Mouse (Mus musculus) right cerebral cortex, adult 2 months (tissue): ENCODE results near the gene Sim2.
A peak's percentile ranks its signal among the peaks of the same experiment; 100 is the strongest.

ENCODE experiments used
- DNase-seq, 2 experiments: peaks; one replicate each; pipeline ENCODE4 v3.0.0; 2021 to 2022; ENCODE audit warnings: low spot score in 2 of 2

Gene Sim2

DNA sequence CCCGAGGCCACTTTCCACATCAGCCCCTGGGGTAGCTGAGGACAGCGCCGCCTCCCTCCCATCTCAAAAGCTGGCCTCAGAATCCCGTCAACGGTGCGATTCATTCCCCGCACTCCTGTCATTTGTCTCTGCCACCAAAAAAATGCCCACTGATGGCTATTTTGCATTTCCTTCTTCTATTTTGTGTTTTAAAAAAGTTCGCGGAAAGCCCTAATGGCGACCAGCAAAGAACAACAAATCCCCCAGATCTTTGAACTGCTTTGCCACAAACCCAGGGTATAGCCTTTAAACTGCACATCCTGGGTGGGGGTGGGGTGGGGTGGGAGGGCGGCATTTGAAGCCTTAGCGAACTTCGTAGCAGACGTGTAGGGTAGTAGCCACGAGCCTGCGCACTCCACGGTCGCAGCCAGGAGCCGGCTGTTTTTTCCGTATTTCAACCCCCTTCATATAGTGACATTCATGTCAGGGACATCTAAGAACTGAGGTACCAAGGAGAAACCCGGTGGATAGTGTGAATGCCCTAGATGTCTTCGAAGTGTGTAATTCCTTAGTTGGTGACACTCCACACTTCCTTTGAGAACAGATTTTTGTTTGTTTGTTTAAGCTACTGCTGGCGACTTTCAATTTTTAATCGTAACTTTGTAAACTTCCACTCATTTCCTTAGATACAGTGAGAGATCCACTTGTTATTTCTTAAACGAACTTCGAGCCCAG is 10.5 kb downstream of the Sim2 start:
- no peak for DNase-seq

DNA sequence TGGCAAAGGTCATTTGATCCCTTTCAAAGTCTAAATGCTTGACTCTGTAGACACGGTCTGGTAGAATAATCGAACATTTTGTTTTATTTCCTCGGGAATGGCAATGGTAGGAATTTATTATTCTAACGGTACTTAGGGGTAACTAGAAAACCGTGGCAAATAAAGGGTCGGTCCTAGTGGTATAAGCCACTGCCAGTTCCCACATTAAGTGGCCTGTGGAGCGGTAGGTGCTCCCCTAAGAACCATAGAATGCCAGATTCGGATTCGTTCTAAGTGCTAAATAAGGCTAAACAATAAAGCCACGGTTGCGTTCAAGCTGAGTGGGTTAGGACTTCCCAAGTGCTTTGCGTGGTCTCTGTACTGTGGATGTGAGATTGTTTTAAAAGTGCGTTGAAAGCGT is 11.7 kb downstream of the Sim2 start:
- DNase-seq = no peak

DNA sequence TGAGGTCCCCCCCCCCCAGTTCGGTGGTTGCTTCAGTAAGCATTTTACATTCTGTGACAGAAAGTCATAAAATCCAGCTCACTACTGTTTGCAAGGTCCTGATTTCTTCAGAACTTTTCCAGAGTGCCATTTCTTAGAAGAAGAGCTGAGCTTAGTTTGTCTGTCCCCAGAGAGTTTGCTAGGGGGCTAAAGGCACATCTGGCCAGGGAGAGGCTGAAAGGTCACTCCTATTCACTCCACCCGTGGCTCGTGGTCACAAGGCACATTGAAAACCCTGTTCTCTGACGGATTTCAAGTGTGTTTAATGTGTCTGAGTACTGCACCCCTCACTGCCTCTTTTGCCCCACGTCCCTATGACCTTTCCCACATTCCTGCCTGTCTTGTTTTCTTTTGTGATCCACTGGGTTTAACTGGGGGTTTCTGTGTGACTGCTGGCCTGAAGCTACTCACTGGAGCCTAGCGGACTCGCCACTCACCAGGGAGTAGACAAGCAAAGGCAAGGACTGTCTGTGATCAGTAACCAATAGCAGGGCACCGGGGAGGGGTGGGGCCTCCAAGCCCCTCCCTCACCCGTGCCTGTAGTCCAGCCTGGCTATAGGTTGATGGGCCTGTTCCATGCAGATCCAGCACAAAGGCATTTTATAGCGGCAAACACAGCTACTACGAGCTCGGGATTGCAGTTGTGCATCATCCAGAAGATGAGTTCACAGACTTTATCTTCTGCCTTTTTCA is 13.2 kb downstream of the Sim2 start:
- no peak for DNase-seq

DNA sequence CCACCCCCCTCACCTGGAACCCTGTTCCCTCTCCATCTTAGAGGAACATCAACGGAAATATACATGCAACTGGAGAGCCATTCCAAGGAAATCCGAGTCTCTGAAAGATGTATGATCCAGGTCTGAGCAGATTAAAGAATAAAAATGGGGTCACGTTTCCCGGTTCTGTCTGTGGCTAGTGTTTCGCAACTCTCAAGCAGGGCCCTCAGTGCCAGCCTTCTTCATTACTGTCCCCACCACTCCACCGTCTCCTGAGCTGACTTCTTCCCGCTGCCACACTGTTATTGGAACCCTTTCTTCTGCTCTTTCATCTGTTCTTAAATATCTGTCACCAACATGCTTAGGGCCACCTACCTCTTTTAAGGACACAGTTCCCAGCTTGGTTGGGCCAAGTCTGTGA is 28.4 kb downstream of the Sim2 start:
- no peak for DNase-seq

DNA sequence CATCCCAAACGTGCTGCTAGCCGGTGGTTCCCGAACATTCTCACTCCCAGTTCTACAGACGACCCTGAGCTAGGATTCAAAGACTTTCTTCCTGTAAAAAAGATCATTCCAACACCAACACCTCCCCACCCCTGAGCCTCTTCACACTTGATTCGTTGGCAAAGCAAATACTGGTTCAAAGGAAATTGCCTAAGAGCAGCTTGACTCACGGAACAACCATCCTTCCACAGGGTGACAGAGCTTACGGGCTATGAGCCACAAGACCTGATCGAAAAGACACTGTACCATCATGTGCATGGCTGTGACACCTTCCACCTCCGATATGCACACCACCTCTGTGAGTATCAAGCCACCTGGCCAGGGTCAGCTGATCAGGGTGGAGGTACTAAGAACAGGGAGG is 30.0 kb downstream of the Sim2 start:
- no peak for DNase-seq

DNA sequence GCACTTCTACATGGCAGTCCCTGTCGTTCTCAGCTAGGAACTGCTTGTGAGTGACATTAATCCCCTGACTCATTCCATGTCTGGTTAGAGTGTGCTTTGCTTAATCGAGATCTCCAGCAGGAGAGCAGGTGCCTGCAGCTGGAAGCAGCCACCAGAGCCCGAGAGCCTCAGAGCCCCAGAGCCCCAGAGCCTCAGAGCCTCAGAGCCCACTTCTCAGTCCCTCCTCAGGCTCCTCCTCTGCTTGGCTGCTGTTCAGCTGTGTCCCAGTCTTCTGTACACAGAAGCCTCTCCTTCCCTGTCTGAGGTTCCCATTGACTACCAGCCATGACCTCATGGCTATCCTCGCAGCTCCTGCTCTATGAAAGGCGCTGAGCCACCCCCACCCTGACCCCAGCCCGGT is 32.6 kb downstream of the Sim2 start:
- no peak for DNase-seq

DNA sequence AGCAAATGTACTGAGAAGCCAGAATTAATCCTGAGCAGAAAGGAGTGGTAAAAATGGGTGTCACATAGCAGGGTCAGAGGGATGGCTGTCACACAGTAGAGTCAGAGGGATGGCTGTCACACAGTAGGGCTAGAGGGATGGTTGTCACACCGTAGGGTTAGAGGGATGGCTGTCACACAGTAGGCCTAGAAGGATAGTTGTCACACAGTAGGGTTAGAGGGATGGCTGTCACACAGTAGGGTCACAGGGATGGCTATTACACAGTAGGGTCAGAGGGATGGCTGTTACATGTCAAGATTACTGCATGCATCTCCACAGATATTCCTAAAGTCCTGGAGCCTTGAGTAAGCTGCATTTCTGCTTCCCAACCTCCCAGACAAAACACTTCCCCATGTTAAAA is 33.7 kb downstream of the Sim2 start:
- DNase-seq = no peak

DNA sequence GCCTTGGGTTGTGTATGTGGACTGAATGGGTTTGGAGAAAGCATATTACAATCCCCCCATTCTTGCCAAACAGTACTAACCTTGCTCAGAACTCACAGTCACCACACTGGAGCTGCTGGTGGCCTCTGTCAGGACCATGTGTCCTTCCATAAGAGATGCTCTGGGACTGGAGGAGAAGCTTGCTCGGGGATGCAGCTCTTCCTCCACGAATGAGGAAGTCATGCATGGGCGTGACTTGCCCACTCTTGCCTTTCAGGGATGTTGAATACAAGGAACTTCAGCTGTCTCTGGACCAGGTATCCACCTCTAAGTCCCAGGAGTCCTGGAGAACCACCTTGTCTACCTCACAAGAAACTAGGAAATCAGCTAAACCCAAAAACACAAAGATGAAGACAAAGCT is 37.6 kb downstream of the Sim2 start:
- DNase-seq = no peak

DNA sequence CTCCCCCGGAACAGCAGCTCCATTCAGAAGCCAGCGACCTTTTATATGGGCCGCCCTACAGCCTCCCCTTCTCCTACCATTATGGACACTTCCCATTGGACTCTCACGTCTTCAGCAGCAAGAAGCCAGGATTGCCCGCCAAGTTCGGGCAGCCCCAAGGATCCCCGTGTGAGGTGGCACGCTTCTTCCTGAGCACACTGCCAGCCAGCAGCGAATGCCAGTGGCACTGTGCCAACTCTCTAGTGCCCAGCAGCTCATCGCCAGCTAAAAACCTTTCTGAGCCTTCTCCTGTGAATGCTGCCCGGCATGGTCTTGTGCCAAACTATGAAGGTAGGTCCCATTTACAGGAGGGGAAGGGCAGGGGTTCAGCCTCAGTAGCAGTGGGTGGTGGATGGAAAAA is 38.5 kb downstream of the Sim2 start:
- DNase-seq = peak in 1 of 2 experiments; percentile 36

DNA sequence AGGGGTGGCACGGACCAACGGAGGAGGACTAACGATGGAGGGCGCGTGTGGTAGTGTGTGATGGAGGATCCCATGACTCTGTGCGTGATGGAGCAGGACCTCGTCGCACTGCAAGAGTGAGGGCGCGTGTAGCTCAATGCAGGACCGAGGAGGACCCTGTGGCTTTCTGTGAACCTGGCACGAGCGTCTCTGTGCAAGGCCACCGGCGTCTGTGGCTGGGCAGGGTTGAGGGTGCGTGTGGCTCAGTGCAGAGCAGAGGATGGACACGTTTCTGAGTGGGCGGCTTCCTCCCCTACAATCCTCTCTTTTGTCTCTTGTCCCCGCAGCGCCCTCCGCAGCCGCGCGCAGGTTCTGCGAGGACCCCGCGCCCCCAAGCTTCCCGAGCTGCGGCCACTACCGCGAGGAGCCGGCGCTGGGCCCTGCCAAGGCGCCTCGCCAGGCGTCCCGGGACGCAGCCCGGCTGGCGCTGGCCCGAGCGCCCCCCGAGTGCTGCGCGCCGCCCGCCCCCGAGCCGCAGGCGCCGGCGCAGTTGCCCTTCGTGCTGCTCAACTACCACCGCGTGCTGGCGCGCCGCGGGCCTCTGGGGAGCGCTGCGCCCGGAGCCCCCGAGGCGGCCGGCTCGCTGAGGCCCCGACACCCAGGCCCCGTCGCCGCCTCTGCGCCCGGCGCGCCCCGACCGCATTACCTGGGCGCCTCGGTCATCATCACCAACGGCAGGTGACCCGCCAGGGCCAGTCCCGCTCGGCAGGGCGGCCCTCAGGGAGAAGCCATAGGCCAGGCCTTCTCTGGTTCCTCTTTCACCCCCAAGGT is 40.6 kb downstream of the Sim2 start:
- peak in 1 of 2 experiments; percentile 23 for DNase-seq

DNA sequence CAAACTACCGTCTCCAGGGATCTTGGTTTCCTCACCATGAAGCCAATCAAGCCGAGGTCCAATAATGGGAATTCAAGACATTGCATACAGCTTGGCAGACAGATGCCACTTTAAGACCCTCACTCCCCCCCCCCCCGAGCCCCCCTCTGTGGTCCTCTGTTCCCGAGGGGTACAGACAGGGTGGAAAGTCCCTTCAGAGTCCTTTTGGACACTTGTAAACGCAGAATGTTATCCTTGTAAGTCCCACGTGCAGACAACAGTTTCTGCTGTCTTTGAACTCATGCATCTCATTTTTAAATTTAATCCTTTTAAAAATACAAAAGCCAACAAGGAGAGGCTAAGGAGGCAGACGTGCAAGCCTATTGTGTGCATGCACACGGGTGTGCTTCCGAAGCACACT is 41.5 kb downstream of the Sim2 start:
- no peak for DNase-seq

DNA sequence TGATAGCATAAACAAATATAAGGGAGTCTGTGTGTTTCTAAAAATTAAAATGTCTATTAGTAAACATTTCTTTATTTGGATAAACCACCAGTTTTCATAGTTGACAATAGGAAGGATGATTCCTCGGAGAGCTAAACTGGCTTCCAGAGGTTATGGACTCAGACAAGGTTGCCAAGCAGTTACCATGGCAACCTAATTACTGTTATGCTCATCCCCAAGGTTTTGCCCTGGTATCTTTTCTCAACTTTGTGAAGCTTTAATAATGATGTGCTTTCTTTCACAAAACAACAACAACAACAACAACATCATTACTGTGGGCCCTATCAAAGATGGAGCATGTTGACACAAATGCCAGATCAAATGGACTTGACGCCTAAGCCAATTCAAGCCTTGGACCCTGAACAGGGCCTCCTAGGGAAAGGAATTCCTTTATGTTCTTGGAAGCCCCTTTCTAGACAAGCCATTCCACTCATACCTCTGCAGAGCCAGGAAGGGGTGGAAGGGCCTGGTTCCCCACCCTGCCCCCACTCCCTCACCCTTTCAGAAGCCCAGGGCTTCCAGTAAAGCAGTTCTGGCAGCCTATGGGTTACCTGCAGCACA is 43.6 kb downstream of the Sim2 start:
- DNase-seq = no peak

DNA sequence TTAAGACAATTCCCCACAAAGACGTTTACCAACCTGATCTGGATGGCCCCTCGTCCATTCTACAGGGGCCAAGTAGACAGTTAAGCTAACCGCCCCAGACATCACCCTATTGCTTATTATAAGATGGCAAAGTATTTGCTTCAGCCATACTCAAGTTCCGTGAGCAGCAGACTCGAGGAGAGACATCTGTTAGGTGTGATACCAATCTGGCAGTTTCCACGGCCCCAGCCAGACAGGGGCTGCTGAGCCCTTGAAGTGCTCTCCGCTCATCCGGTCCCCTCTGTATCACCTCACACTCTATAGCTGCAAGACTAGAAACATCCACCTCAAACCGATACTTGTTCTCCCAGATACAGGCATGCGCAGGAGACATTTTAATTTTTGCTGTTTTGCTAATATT is 49.5 kb downstream of the Sim2 start:
- no peak for DNase-seq

DNA sequence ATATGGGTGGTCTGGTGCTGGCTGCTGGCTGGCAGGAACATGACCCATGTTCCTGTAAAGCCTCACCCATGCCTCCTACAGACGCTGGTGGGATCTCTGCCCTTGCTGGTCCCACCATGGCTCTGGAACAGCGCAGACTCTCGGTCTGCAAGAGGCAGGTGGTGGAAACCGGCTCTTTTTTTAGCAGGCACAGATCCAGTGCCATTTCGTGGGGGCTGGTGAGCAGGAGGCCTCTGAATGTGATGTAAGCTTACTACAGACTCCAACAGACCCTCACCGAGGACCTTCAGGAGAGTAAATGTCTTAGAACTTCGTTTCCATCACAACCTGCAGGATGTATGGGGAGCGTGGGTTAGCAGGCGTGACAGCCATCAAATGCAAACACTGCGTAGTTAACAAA is 56.0 kb downstream of the Sim2 start:
- DNase-seq = peak in 1 of 2 experiments; percentile 55

DNA sequence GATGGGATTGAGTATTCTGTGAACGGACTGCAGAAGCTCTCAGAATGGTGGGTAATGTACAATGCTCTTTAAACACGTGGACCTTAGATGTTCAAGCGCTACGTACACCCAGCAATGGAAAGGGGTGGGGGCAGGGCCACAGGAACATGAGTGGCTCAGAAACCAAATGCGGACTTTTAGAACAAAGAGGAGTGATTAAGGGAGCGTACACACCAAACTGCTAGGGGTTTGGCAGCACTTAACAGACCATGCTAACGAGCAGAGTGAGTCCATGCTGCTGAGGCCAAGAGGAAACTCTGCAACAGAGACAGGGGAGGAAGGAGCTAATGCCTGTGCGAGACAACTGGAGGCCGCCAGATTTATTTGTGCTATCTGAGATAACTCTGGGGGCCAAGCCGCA is 58.6 kb downstream of the Sim2 start:
- no peak for DNase-seq

DNA sequence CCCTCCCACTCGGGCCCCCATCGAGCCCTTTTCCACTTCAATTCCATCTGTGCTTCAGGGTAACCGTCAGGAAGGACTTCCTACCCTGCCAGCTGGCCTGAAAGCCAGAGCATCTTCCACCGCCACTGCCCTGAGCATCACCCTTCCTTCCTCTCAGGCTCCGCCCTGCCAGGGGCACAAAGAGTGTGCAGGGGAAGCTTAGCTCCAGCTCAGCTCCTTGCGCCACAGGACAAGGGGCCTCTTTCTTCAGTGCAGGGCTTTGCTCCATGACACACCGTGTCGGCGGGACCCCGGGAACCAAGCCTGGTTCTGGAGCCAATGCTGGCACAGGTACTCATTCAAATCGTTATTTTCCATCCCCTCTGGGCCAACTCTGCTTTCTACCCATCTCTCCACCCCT is 63.4 kb downstream of the Sim2 start:
- DNase-seq = no peak

DNA sequence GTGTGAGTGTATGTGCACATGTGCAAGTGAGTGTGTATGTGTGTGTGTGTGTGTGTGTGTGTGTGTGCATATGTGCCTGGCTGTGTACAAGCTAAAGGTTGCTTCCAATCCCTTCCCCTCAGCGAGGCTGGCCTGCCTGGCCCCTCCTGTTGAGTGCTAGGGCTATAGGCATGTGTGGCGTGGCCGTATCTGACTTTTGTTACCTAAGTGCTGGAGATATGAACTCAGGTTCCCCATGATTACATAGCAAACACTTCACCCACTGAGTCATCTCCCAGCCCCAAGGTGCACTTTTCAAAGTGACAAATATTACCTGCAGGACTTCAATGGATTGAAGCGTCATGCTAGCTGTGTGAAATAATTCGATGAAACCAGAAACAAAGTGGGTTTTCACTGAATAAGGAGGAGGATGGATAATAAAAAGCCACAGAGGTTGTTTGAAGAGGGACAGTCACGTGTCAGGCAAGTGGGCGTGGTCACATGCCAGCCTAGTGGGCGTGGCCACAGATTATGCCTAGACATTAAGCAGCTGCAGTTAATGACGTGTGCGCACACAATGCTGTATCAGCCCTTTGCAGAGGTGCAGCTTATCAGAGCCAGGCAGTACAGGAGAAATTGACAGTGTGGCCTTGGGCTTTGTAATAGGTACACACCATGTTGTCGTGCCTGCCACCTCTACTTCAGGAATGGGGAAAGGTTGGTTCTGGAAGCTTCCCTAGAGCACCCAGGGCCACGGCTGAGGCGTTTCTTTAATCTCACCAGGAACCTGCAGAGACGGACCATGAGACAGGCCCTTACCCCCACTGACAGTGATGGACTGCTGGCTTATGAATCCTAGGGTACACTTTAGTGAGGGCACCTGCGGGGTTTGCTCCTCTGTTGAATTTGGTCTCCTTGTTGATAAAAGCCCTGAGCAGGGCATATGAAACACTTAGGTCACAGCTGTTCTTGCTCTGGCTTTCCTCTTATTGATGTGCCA is 65.7 kb downstream of the Sim2 start:
- DNase-seq = no peak

DNA sequence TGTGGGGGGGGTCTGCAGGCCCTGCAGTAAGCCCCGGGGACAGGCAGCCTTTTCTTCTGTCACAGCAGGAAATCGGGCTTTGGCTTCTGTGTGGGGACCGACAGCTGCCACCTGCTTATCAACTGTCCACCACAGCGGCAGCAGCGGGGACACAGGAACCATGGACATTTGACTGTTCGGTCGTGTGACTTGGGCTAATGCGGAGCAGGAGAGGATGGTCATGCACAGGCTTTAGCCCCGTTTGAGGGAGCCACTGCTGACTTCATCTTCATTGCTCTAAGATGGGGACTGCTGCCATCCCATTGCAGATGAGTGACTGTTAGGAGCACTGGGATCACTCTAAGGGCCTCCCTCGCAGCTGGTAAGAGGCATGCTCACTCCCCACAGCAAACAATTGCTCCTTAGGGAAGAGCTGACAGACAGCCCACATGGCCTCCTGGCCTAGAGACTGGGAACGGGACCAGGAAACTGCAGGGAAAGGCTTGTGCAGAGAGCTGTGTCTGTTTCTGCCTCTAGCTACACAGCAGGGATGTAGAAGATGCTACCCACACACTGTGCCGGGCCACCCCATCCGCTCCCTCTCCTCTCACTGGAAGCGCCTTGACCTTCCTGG is 70.4 kb downstream of the Sim2 start:
- no peak for DNase-seq

DNA sequence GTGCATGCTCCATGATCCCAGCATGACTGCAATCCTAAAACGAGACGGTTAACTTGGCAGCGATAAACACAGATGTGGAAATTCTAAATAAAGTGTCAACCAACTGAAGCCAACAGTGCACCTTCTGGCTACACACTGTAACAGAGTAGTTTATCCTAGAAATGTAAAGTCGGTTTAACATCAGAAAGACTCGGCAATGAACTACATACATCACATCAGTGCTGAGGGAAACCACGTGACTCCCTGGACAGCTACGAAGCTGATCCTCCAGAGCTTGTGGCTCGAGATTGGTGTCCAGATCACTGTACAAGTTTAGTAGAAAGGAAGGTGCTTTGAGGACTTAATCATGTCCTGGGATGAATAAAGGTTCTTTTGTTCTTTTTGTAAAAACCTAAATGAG is 73.1 kb downstream of the Sim2 start:
- DNase-seq = no peak

DNA sequence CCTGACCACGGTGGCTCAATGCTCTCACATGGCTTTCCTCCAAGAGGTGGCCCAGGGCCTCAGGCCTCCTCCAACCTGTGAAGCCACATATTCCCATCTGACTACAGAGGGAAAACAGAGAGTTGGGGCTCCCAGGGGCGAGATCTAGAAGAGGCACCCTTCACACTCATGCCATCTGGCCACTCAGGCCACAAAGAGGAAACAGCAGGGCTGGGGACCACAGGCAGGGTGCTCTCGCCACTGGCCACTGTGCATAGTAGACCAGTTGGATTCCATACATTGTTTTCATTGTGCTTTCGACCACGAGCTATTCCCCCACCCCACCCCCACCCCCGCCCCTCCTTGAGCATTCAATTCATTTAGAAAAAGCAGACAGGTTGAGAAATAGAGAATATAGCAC is 77.3 kb downstream of the Sim2 start:
- no peak for DNase-seq

DNA sequence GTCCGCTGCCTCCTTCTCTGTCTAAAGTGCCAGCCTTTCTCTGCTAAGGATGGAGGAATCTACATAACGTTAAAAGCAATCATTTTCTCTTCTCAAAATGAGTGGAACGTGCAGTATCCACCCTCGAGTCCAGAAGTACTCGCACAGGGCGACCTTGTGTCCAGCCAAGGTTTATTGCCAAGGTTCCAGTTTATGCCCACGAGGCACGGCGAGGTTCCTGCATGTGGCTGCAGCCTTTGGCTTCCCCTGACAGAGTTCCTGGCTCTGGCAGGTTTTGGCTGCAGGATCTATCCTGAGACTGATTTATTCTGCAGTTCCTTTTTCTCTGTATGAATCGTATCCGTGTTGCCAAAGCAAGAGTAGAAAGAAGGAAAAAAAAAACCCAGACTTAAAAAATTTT is 78.3 kb downstream of the Sim2 start:
- no peak for DNase-seq
